Mouse (Mus musculus) heart, adult 8-10 months (tissue): ENCODE measurements around the gene Ccnd1. TPM values are rescaled to one million over a fixed set of nuclear protein-coding genes. Genes with fewer than 3 reads are reported as not detected.
A peak's percentile ranks its signal among the peaks of the same experiment; 100 is the strongest.
"Not testable (repeated sequence)": the region's sequence is repeated elsewhere in the genome, so short reads cannot be mapped to it uniquely, and the experiment has no call there.

Experiments
- DNase-seq: peaks from one replicate; pipeline ENCODE4 v3.0.0; 2022; ENCODE audit warnings: low spot score
- total RNA-seq, 4 experiments: library from RNA; stranded (reverse); gene quantifications; 2 replicates each; pipeline ENCODE4 v1.2.4; 2022

Gene Ccnd1
- total RNA-seq, 4 experiments from 2014 or later, result 30.1 to 64.0 (median 45.1) TPM

- DNase-seq, result no peak
These were observed 31.9 kb downstream of the Ccnd1 start for GRCm38 (mm10) chr7:144907793-144908192.

- no peak for DNase-seq
These were observed 32.9 kb downstream of the Ccnd1 start for GRCm38 (mm10) chr7:144906708-144907397.

- DNase-seq, result not testable (repeated sequence)
These were observed 34.2 kb downstream of the Ccnd1 start for GRCm38 (mm10) chr7:144905514-144905913.

GRCm38 (mm10) chr7:144898506-144898905 is 41.2 kb downstream of the Ccnd1 start:
- no peak for DNase-seq

- DNase-seq, result no peak
These were observed 43.2 kb downstream of the Ccnd1 start, which contains the start of gene Fgf15 for GRCm38 (mm10) chr7:144896294-144897218. Gene Fgf15 (plus strand): TSS chr7:144896531.

GRCm38 (mm10) chr7:144895305-144896111 is 44.2 kb downstream of the Ccnd1 start:
- peak; percentile 58 for DNase-seq

- DNase-seq, result no peak
These were observed 45.0 kb downstream of the Ccnd1 start for GRCm38 (mm10) chr7:144894706-144895105.

GRCm38 (mm10) chr7:144894191-144894590 is 45.5 kb downstream of the Ccnd1 start:
- no peak for DNase-seq

GRCm38 (mm10) chr7:144892322-144892721 is 47.4 kb downstream of the Ccnd1 start:
- DNase-seq, result no peak

GRCm38 (mm10) chr7:144891863-144892262 is 47.9 kb downstream of the Ccnd1 start:
- DNase-seq, result no peak

- not testable (repeated sequence) for DNase-seq
These were observed 49.1 kb downstream of the Ccnd1 start for GRCm38 (mm10) chr7:144890661-144891060.

GRCm38 (mm10) chr7:144888564-144889299 is 51.0 kb downstream of the Ccnd1 start:
- no peak for DNase-seq

GRCm38 (mm10) chr7:144887672-144888071 is 52.1 kb downstream of the Ccnd1 start:
- DNase-seq, result no peak

GRCm38 (mm10) chr7:144883106-144883505 is 56.6 kb downstream of the Ccnd1 start:
- no peak for DNase-seq

Other genes starting within 250 kb of the Ccnd1 start
- 10 to 100 TPM in 3 of 4 experiments, 1 to 10 TPM in 1; 7.5 to 12.1 (median 11.7) TPM for gene Ano1, start 188.0 kb downstream of the Ccnd1 start, total RNA-seq
- gene Fgf3, start 101.8 kb downstream of the Ccnd1 start, total RNA-seq, result not detected
- not detected for gene Fgf4, start 92.6 kb downstream of the Ccnd1 start, total RNA-seq
- not detected for gene Fgf15, start 43.4 kb downstream of the Ccnd1 start, total RNA-seq
- 10 to 100 TPM; 14.6 to 18.2 (median 17.4) TPM for gene LTO1, start 24.8 kb downstream of the Ccnd1 start, total RNA-seq